Mouse (Mus musculus): ENCODE results near the gene Col4a6. TPM values are rescaled to one million over a fixed set of nuclear protein-coding genes. Genes with fewer than 3 reads are reported as not detected.

The Col4a6 gene
- polyA plus RNA-seq, 1 experiment = 0.96 TPM

- H3K36me3 ChIP-seq (ENCODE audit: control insufficient read depth, insufficient read depth, low read length, poor library complexity, severe bottlenecking) = no peaks in the 10 kb centered on the region
- TF ChIP-seq POLR2A (IDR thresholded peaks at IDR 0.05; ENCODE audit: insufficient read depth, low read length) = no peak
- TF ChIP-seq CTCF (IDR thresholded peaks at IDR 0.05; ENCODE audit: low read depth, low read length) = no peak
- TF ChIP-seq EP300 (IDR thresholded peaks at IDR 0.05; ENCODE audit: insufficient read depth, low read depth, low read length) = no peak
- H3K27ac ChIP-seq (ENCODE audit: insufficient read depth, low read length) = no peak overlapping the region
These were observed 25.9 kb downstream of the Col4a6 start for GRCm38 (mm10) chrX:141447936-141448335.

GRCm38 (mm10) chrX:141439423-141439822, 34.5 kb downstream of the Col4a6 start:
- Histone ChIP-seq H3K4me1 (ENCODE audit: control insufficient read depth, insufficient read depth, low read length) (no peaks in the 10 kb centered on the region), H3K4me3 (ENCODE audit: low read depth, low read length) (no peak overlapping the region), H3K9ac (ENCODE audit: low read depth, poor library complexity, severe bottlenecking) (no peak overlapping the region), H3K27me3 (ENCODE audit: control insufficient read depth, insufficient read depth, low read length, poor library complexity, severe bottlenecking) (no peaks in the 10 kb centered on the region), H3K27ac (ENCODE audit: insufficient read depth, low read length) (no peak overlapping the region), H3K36me3 (ENCODE audit: control insufficient read depth, insufficient read depth, low read length, poor library complexity, severe bottlenecking) (no peaks in the 10 kb centered on the region), H3K9me3 (replicated peaks; ENCODE audit: control insufficient read depth, insufficient read depth, low read length, poor library complexity, severe bottlenecking) (no peaks in the 10 kb centered on the region)
- no peak for TF ChIP-seq CTCF (IDR thresholded peaks at IDR 0.05; ENCODE audit: low read depth, low read length)
- TF ChIP-seq EP300 (IDR thresholded peaks at IDR 0.05; ENCODE audit: insufficient read depth, low read depth, low read length) = no peak
- no peak for TF ChIP-seq POLR2A (IDR thresholded peaks at IDR 0.05; ENCODE audit: insufficient read depth, low read length)

More at GRCm38 (mm10) chrX:141447936-141448335, 25.9 kb downstream of the Col4a6 start:
- H3K9ac ChIP-seq (ENCODE audit: low read depth, poor library complexity, severe bottlenecking) = no peak overlapping the region
- no peaks in the 10 kb centered on the region for H3K9me3 ChIP-seq (replicated peaks; ENCODE audit: control insufficient read depth, insufficient read depth, low read length, poor library complexity, severe bottlenecking)
- no peaks in the 10 kb centered on the region for H3K4me1 ChIP-seq (ENCODE audit: control insufficient read depth, insufficient read depth, low read length)
- no peaks in the 10 kb centered on the region for H3K27me3 ChIP-seq (ENCODE audit: control insufficient read depth, insufficient read depth, low read length, poor library complexity, severe bottlenecking)
- no peak overlapping the region for H3K4me3 ChIP-seq (ENCODE audit: low read depth, low read length)

GRCm38 (mm10) chrX:141436780-141437179, 37.1 kb downstream of the Col4a6 start:
- Histone ChIP-seq H3K27ac (ENCODE audit: insufficient read depth, low read length) (no peak overlapping the region), H3K9ac (ENCODE audit: low read depth, poor library complexity, severe bottlenecking) (no peak overlapping the region), H3K27me3 (ENCODE audit: control insufficient read depth, insufficient read depth, low read length, poor library complexity, severe bottlenecking) (no peaks in the 10 kb centered on the region), H3K4me3 (ENCODE audit: low read depth, low read length) (no peak overlapping the region), H3K9me3 (replicated peaks; ENCODE audit: control insufficient read depth, insufficient read depth, low read length, poor library complexity, severe bottlenecking) (no peaks in the 10 kb centered on the region), H3K36me3 (ENCODE audit: control insufficient read depth, insufficient read depth, low read length, poor library complexity, severe bottlenecking) (no peaks in the 10 kb centered on the region), H3K4me1 (ENCODE audit: control insufficient read depth, insufficient read depth, low read length) (no peaks in the 10 kb centered on the region)
- no peak for TF ChIP-seq POLR2A (IDR thresholded peaks at IDR 0.05; ENCODE audit: insufficient read depth, low read length)
- no peak for TF ChIP-seq CTCF (IDR thresholded peaks at IDR 0.05; ENCODE audit: low read depth, low read length)
- TF ChIP-seq EP300 (IDR thresholded peaks at IDR 0.05; ENCODE audit: insufficient read depth, low read depth, low read length) = no peak

GRCm38 (mm10) chrX:141415318-141415717, 58.6 kb downstream of the Col4a6 start:
- TF ChIP-seq CTCF (IDR thresholded peaks at IDR 0.05; ENCODE audit: low read depth, low read length) (no peak), EP300 (IDR thresholded peaks at IDR 0.05; ENCODE audit: insufficient read depth, low read depth, low read length) (no peak), POLR2A (IDR thresholded peaks at IDR 0.05; ENCODE audit: insufficient read depth, low read length) (no peak)
- Histone ChIP-seq H3K27me3 (ENCODE audit: control insufficient read depth, insufficient read depth, low read length, poor library complexity, severe bottlenecking) (no peaks in the 10 kb centered on the region), H3K27ac (ENCODE audit: insufficient read depth, low read length) (no peak overlapping the region), H3K9me3 (replicated peaks; ENCODE audit: control insufficient read depth, insufficient read depth, low read length, poor library complexity, severe bottlenecking) (no peaks in the 10 kb centered on the region), H3K36me3 (ENCODE audit: control insufficient read depth, insufficient read depth, low read length, poor library complexity, severe bottlenecking) (no peaks in the 10 kb centered on the region), H3K4me1 (ENCODE audit: control insufficient read depth, insufficient read depth, low read length) (no peaks in the 10 kb centered on the region), H3K9ac (ENCODE audit: low read depth, poor library complexity, severe bottlenecking) (no peak overlapping the region), H3K4me3 (ENCODE audit: low read depth, low read length) (no peak overlapping the region)

- Histone ChIP-seq H3K4me3 (ENCODE audit: low read depth, low read length) (no peak overlapping the region), H3K9me3 (replicated peaks; ENCODE audit: control insufficient read depth, insufficient read depth, low read length, poor library complexity, severe bottlenecking) (no peaks in the 10 kb centered on the region), H3K9ac (ENCODE audit: low read depth, poor library complexity, severe bottlenecking) (no peak overlapping the region), H3K27ac (ENCODE audit: insufficient read depth, low read length) (no peak overlapping the region), H3K4me1 (ENCODE audit: control insufficient read depth, insufficient read depth, low read length) (no peaks in the 10 kb centered on the region), H3K27me3 (ENCODE audit: control insufficient read depth, insufficient read depth, low read length, poor library complexity, severe bottlenecking) (no peaks in the 10 kb centered on the region), H3K36me3 (ENCODE audit: control insufficient read depth, insufficient read depth, low read length, poor library complexity, severe bottlenecking) (no peaks in the 10 kb centered on the region)
- no peak for TF ChIP-seq EP300 (IDR thresholded peaks at IDR 0.05; ENCODE audit: insufficient read depth, low read depth, low read length)
- TF ChIP-seq POLR2A (IDR thresholded peaks at IDR 0.05; ENCODE audit: insufficient read depth, low read length) = no peak
- TF ChIP-seq CTCF (IDR thresholded peaks at IDR 0.05; ENCODE audit: low read depth, low read length) = no peak
These were observed 77.6 kb downstream of the Col4a6 start for GRCm38 (mm10) chrX:141396243-141396642.

GRCm38 (mm10) chrX:141385399-141386105, 88.3 kb downstream of the Col4a6 start:
- no peaks in the 10 kb centered on the region for H3K9me3 ChIP-seq (replicated peaks; ENCODE audit: control insufficient read depth, insufficient read depth, low read length, poor library complexity, severe bottlenecking)
- H3K36me3 ChIP-seq (ENCODE audit: control insufficient read depth, insufficient read depth, low read length, poor library complexity, severe bottlenecking) = no peaks in the 10 kb centered on the region
- TF ChIP-seq CTCF (IDR thresholded peaks at IDR 0.05; ENCODE audit: low read depth, low read length) = no peak
- TF ChIP-seq POLR2A (IDR thresholded peaks at IDR 0.05; ENCODE audit: insufficient read depth, low read length) = no peak
- TF ChIP-seq EP300 (IDR thresholded peaks at IDR 0.05; ENCODE audit: insufficient read depth, low read depth, low read length) = no peak
- H3K4me1 ChIP-seq (ENCODE audit: control insufficient read depth, insufficient read depth, low read length) = no peaks in the 10 kb centered on the region
- H3K9ac ChIP-seq (ENCODE audit: low read depth, poor library complexity, severe bottlenecking) = no peak overlapping the region
- H3K27me3 ChIP-seq (ENCODE audit: control insufficient read depth, insufficient read depth, low read length, poor library complexity, severe bottlenecking) = no peaks in the 10 kb centered on the region
- H3K4me3 ChIP-seq (ENCODE audit: low read depth, low read length) = no peak overlapping the region
- H3K27ac ChIP-seq (ENCODE audit: insufficient read depth, low read length) = no peak overlapping the region
